Mouse (Mus musculus) olfactory bulb, adult 2 months (tissue): ENCODE measurements around the gene Slc9a6. TPM values are rescaled to one million over a fixed set of nuclear protein-coding genes. Genes with fewer than 3 reads are reported as not detected.

Experiments
- H3K27ac ChIP-seq: fragments of 200-500 bp; 2 replicates; pipeline ENCODE4 v1.5.1; 2012; ENCODE audit warnings: low read depth, low read length; ENCODE audit not compliant: insufficient read depth
- H3K4me1 ChIP-seq: fragments of 200-500 bp; 2 replicates; pipeline ENCODE4 v1.6.1; 2012; ENCODE audit warnings: low read length; ENCODE audit not compliant: control insufficient read depth, insufficient read depth
- H3K4me3 ChIP-seq: fragments of 200-500 bp; 2 replicates; pipeline ENCODE4 v1.5.1; 2012; ENCODE audit warnings: mild to moderate bottlenecking, low read depth, low read length, moderate library complexity; ENCODE audit not compliant: insufficient read depth
- CTCF ChIP-seq: fragments of 200-500 bp; IDR thresholded peaks from 2 replicates; pipeline ENCODE4 v1.5.1; 2012; ENCODE audit warnings: low read depth, mild to moderate bottlenecking, low read length, moderate library complexity; ENCODE audit not compliant: insufficient read depth
- POLR2A ChIP-seq: fragments of 200-500 bp; IDR thresholded peaks from 2 replicates; pipeline ENCODE4 v1.6.1; 2012; ENCODE audit warnings: mild to moderate bottlenecking, low read depth, low read length, moderate library complexity; ENCODE audit not compliant: insufficient read depth
- WGBS: fragments of 180-500 bp; shearing (Covaris S2); methylation state at CpG from one replicate; pipeline ENCODE4 v1.1.7; 2018; 5-methylcytosine and 5-hydroxymethylcytosine counted together
- polyA plus RNA-seq: library from polyadenylated mRNA; stranded (reverse); fragments of >200 nt; gene quantifications from 2 replicates; pipeline ENCODE4 v1.2.4, GENCODE M21; 2012; ENCODE audit warnings: low replicate concordance; ENCODE audit not compliant: missing spikeins, insufficient read depth, insufficient read length

Slc9a6 gene
- polyA plus RNA-seq, 1 experiment = not detected

- 88% methylated on average over 6 of the region's 6 CpGs for WGBS
- H3K4me1 ChIP-seq = no peaks in the 10 kb centered on the region
- no peak overlapping the region for H3K27ac ChIP-seq
- TF ChIP-seq CTCF = no peak
- TF ChIP-seq POLR2A = no peak
- H3K4me3 ChIP-seq = no peak overlapping the region
Measured at GRCm38 (mm10) chrX:56662316-56662715, 52.8 kb downstream of the Slc9a6 start.

DNA sequence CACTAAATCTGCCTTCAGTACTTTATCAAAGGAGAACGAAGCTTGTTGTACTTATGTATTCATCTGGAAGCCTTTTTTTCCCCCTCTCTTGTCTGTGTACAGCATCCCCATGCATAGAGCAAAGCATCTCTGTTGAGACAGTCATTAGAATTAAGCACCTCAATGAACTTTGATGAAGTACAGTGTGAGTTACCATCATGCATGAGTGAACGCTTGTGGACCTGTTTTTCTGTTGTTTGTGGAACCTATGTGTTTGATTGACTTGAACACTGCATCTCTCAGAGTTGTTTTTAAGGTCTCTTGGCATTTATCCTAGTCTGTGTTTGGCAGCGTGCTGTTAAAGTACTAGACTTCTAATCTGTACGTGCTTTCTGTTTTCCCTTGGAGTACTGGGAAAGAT lies 53.8 kb downstream of the Slc9a6 start:
- no peak overlapping the region for H3K4me3 ChIP-seq
- TF ChIP-seq POLR2A = no peak
- TF ChIP-seq CTCF = no peak
- no peaks in the 10 kb centered on the region for H3K4me1 ChIP-seq
- no peak overlapping the region for H3K27ac ChIP-seq
- 37% methylated on average over 4 of the region's 4 CpGs for WGBS

GRCm38 (mm10) chrX:56665226-56665973 lies 55.8 kb downstream of the Slc9a6 start:
- Histone ChIP-seq H3K4me1 (no peaks in the 10 kb centered on the region), H3K27ac (no peak overlapping the region), H3K4me3 (no peak overlapping the region)
- WGBS = 83% methylated on average over 8 of the region's 8 CpGs
- no peak for TF ChIP-seq CTCF
- TF ChIP-seq POLR2A = no peak

GRCm38 (mm10) chrX:56667296-56667695 lies 57.7 kb downstream of the Slc9a6 start:
- no peak for TF ChIP-seq POLR2A
- TF ChIP-seq CTCF = no peak
- Histone ChIP-seq H3K4me3 (no peak overlapping the region), H3K4me1 (no peaks in the 10 kb centered on the region), H3K27ac (no peak overlapping the region)
- 58% methylated on average over 6 of the region's 6 CpGs for WGBS

DNA sequence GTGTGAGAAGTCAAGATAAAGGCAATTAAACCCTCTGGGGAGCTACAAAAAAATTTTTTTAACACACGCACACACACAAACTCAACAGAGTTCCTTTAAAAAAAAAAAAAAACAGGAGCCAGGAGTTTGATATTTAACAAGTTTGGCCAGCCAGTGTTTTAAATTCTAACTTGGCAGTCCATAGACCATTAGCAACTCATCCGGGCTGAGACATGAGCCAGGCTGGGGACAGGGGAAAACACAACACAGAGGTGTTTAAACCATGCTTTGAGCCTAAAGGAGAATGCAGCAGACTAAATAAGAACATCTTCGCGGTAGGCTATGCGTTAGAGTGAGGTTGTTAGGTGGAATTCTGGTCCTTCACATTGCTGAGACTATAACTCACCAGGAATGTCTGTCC lies 58.5 kb downstream of the Slc9a6 start:
- TF ChIP-seq POLR2A = no peak
- no peak for TF ChIP-seq CTCF
- H3K27ac ChIP-seq = no peak overlapping the region
- H3K4me3 ChIP-seq = no peak overlapping the region
- no peaks in the 10 kb centered on the region for H3K4me1 ChIP-seq
- WGBS = 88% methylated on average over 5 of the region's 5 CpGs

- TF ChIP-seq POLR2A (no peak), CTCF (no peak)
- Histone ChIP-seq H3K4me3 (no peak overlapping the region), H3K4me1 (no peaks in the 10 kb centered on the region), H3K27ac (no peak overlapping the region)
- WGBS = 94% methylated on average over 3 of the region's 3 CpGs
Measured at GRCm38 (mm10) chrX:56668501-56668900, 58.9 kb downstream of the Slc9a6 start.

GRCm38 (mm10) chrX:56675556-56675955 lies 66.0 kb downstream of the Slc9a6 start:
- TF ChIP-seq CTCF (no peak), POLR2A (no peak)
- no peaks in the 10 kb centered on the region for H3K4me1 ChIP-seq
- WGBS = 75% methylated on average over 6 of the region's 6 CpGs
- no peak overlapping the region for H3K4me3 ChIP-seq
- no peak overlapping the region for H3K27ac ChIP-seq

DNA sequence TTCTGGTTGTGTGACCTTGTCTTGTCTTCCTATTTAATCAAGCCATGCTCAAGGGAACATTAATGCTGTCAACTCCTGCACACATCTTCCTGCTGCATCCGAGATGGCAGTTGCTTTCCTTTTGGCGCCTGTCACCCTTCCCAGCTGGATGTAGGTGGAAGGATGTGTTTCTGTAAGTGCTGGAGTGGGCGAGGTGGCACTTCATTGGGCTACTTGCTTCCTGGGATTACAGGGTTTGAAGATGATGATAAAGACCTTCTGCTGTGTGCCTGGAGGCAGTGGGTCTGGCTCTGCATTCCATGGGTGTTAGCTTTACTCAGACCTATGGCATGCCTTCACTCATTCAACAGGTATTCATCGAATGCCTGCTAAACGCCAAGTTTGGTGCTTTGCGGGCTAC lies 68.2 kb downstream of the Slc9a6 start:
- no peak overlapping the region for H3K4me3 ChIP-seq
- WGBS = 88% methylated on average over 6 of the region's 6 CpGs
- no peaks in the 10 kb centered on the region for H3K4me1 ChIP-seq
- no peak for TF ChIP-seq CTCF
- no peak for TF ChIP-seq POLR2A
- H3K27ac ChIP-seq = no peak overlapping the region

DNA sequence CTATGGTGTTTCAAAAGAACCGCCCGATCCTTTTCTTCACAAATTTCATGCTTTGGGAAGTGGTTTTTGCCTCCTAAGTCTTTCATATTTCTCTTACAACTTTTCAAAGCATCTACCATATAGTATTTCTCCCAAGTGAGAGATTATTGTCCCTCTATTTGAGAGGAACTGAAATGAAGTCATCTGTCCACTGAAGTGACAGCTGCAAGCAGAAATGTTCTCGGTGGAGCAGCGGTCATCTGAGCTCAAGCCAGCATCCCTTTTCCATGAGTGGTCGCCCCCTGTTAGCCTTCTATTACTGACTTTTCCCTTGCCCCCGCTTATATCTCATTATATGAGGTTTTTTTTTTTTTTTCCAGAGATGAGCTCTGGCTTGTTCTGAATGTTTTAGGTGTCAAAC lies 69.5 kb downstream of the Slc9a6 start:
- WGBS = 90% methylated on average over 6 of the region's 6 CpGs
- Histone ChIP-seq H3K27ac (no peak overlapping the region), H3K4me3 (no peak overlapping the region), H3K4me1 (no peaks in the 10 kb centered on the region)
- TF ChIP-seq POLR2A = no peak
- no peak for TF ChIP-seq CTCF

DNA sequence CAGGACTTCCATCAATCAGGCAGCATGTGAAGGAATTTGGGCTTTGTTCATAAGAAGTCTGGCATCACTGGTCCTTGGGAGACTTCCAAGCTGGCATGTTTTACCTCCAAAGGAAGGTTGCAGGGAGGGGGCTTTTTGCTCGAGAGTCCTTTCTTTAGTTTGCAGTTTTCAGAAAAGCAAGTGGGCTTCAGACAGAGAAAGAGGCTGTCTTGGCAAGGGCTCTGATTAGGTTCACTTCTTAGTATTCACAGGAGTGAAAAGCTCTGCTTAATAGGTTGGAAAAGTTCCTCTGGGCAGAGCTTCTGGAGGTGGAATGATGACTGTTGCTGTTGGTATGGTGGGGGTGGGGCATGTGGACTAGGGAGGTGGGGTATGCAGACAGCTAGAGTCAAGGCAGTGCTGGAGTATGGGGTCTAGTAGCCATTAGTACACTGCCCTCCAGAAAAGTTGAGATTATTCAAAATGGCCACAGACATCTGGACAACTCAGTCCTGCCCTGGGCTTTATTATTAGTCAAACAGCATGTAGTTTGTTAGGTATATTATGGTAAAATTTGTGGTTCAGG lies 72.7 kb downstream of the Slc9a6 start:
- TF ChIP-seq POLR2A (no peak), CTCF (no peak)
- no peaks in the 10 kb centered on the region for H3K4me1 ChIP-seq
- H3K27ac ChIP-seq = no peak overlapping the region
- WGBS = 29% methylated on average over 1 of the region's 1 CpGs
- H3K4me3 ChIP-seq = no peak overlapping the region
